Mouse (Mus musculus) MEL (cell line): Measurements from ENCODE around the gene Micall1. TPM values are rescaled to one million over a fixed set of nuclear protein-coding genes. Genes with fewer than 3 reads are reported as not detected.

Experiments used
- DNase-seq: peaks from one replicate; pipeline ENCODE4 v3.0.0; 2011; ENCODE audit warnings: low read depth, low spot score
- H3K27ac ChIP-seq: 2 replicates; pipeline ENCODE4 v1.5.1; 2012; ENCODE audit warnings: low read depth, mild to moderate bottlenecking, control low read depth, low read length, moderate library complexity; ENCODE audit not compliant: control insufficient read depth
- H3K27me3 ChIP-seq, 2 experiments: fragments of 150-350 bp in 1 of 2; sonication (generic) in 1 of 2; 2 replicates each; pipeline ENCODE4 v1.6.1; 2012; ENCODE audit warnings: low read length in 2 of 2, mild to moderate bottlenecking in 2 of 2, improper control_type of control experiment in 1 of 2, moderate library complexity in 1 of 2; ENCODE audit not compliant: insufficient read depth in 2 of 2, control insufficient read depth in 1 of 2
- H3K36me3 ChIP-seq, 2 experiments: 2 replicates each; pipeline ENCODE4 v1.6.1; 2012 to 2014; ENCODE audit warnings: low read length in 2 of 2, improper control_type of control experiment in 1 of 2, inconsistent platforms in 1 of 2, mild to moderate bottlenecking in 1 of 2; ENCODE audit not compliant: insufficient read depth in 2 of 2, control insufficient read depth in 1 of 2
- H3K4me1 ChIP-seq, 2 experiments: fragments of 150-350 bp in 1 of 2; sonication (generic) in 1 of 2; 2 replicates each; pipeline ENCODE4 v1.6.1; 2012; ENCODE audit warnings: low read length in 2 of 2, improper control_type of control experiment in 1 of 2, mild to moderate bottlenecking in 1 of 2; ENCODE audit not compliant: insufficient read depth in 2 of 2, control insufficient read depth in 1 of 2
- H3K4me3 ChIP-seq, 2 experiments: fragments of 150-350 bp in 1 of 2; sonication (generic) in 1 of 2; 2 replicates each; pipeline ENCODE4 v1.5.1; 2012; ENCODE audit warnings: low read depth in 2 of 2, low read length in 2 of 2, mild to moderate bottlenecking in 2 of 2, moderate library complexity in 2 of 2, control low read depth in 1 of 2, improper control_type of control experiment in 1 of 2; ENCODE audit not compliant: control insufficient read depth in 1 of 2, insufficient read depth in 1 of 2
- H3K79me2 ChIP-seq: 2 replicates; pipeline ENCODE4 v1.6.1; 2012; ENCODE audit warnings: mild to moderate bottlenecking, low read length, moderate library complexity; ENCODE audit not compliant: control insufficient read depth, poor library complexity, insufficient read depth
- H3K9ac ChIP-seq: 2 replicates; pipeline ENCODE4 v1.6.1; 2012; ENCODE audit warnings: low read depth, mild to moderate bottlenecking, control low read depth, low read length, moderate library complexity; ENCODE audit not compliant: control insufficient read depth, poor library complexity, severe bottlenecking
- H3K9me3 ChIP-seq: fragments of 150-350 bp; sonication (generic); replicated peaks from 2 replicates; pipeline ENCODE4 v1.6.1; 2012; ENCODE audit warnings: mild to moderate bottlenecking, low read length, improper control_type of control experiment, moderate library complexity; ENCODE audit not compliant: insufficient read depth
- BHLHE40 ChIP-seq: IDR thresholded peaks from 2 replicates; pipeline ENCODE4 v1.6.1; 2012; ENCODE audit warnings: low read depth, mild to moderate bottlenecking, inconsistent platforms, low read length, improper control_type of control experiment, borderline replicate concordance
- CHD1 ChIP-seq: IDR thresholded peaks from 2 replicates; pipeline ENCODE4 v1.6.1; 2012; ENCODE audit warnings: low read depth, mild to moderate bottlenecking, inconsistent platforms, low read length, improper control_type of control experiment
- CTCF ChIP-seq, 3 experiments: IDR thresholded peaks in 2 of 3; conservative IDR thresholded peaks in 1 of 3; 2 replicates each; pipeline ENCODE4 v1.5.1; 2011 to 2012; ENCODE audit warnings: low read length in 3 of 3, low read depth in 2 of 3, mild to moderate bottlenecking in 2 of 3, improper control_type of control experiment in 1 of 3, inconsistent platforms in 1 of 3, mixed read lengths in 1 of 3, moderate library complexity in 1 of 3; ENCODE audit not compliant: control insufficient read depth in 1 of 3, insufficient read depth in 1 of 3, poor library complexity in 1 of 3, severe bottlenecking in 1 of 3
- E2F4 ChIP-seq: IDR thresholded peaks from 2 replicates; pipeline ENCODE4 v1.6.1; 2011; ENCODE audit warnings: low read depth, low read length, improper control_type of control experiment, borderline replicate concordance
- ELF1 ChIP-seq: IDR thresholded peaks from 2 replicates; pipeline ENCODE4 v1.6.1; 2014; ENCODE audit warnings: low read depth, mild to moderate bottlenecking, inconsistent platforms, low read length, improper control_type of control experiment, moderate library complexity
- EP300 ChIP-seq, 2 experiments: IDR thresholded peaks; 2 replicates each; pipeline ENCODE4 v1.6.1; 2011; ENCODE audit warnings: improper control_type of control experiment in 2 of 2, low read length in 2 of 2, low read depth in 1 of 2, mild to moderate bottlenecking in 1 of 2
- ETS1 ChIP-seq: IDR thresholded peaks from 2 replicates; pipeline ENCODE4 v1.6.1; 2012; ENCODE audit warnings: low read depth, mild to moderate bottlenecking, inconsistent platforms, low read length, improper control_type of control experiment, moderate library complexity
- GATA1 ChIP-seq: IDR thresholded peaks from 2 replicates; pipeline ENCODE4 v1.6.1; 2011; ENCODE audit warnings: low read depth, low read length, improper control_type of control experiment
- HCFC1 ChIP-seq: IDR thresholded peaks from 2 replicates; pipeline ENCODE4 v1.6.1; 2012; ENCODE audit warnings: low read depth, mild to moderate bottlenecking, inconsistent platforms, low read length, improper control_type of control experiment, moderate library complexity
- JUND ChIP-seq: IDR thresholded peaks from 2 replicates; pipeline ENCODE4 v1.6.1; 2011; ENCODE audit warnings: low read depth, mild to moderate bottlenecking, improper control_type of control experiment, low read length
- MAFK ChIP-seq: IDR thresholded peaks from 2 replicates; pipeline ENCODE4 v1.6.1; 2011; ENCODE audit warnings: low read depth, mild to moderate bottlenecking, low read length, improper control_type of control experiment, borderline replicate concordance
- MAX ChIP-seq: IDR thresholded peaks from 2 replicates; pipeline ENCODE4 v1.6.1; 2011; ENCODE audit warnings: low read length, improper control_type of control experiment
- MEF2A ChIP-seq: IDR thresholded peaks from 2 replicates; pipeline ENCODE4 v1.6.1; 2014; ENCODE audit warnings: low read depth, mild to moderate bottlenecking, inconsistent platforms, low read length, improper control_type of control experiment; ENCODE audit not compliant: poor library complexity, insufficient replicate concordance, severe bottlenecking; ENCODE audit errors: extremely low read depth
- MXI1 ChIP-seq: IDR thresholded peaks from 2 replicates; pipeline ENCODE4 v1.6.1; 2011; ENCODE audit warnings: mild to moderate bottlenecking, low read depth, low read length, improper control_type of control experiment
- MYC ChIP-seq: IDR thresholded peaks from 2 replicates; pipeline ENCODE4 v1.6.1; 2011; ENCODE audit warnings: low read depth, mild to moderate bottlenecking, low read length, improper control_type of control experiment, moderate library complexity
- NELFE ChIP-seq: IDR thresholded peaks from 2 replicates; pipeline ENCODE4 v1.6.1; 2011; ENCODE audit warnings: low read depth, low read length, improper control_type of control experiment
- NRF1 ChIP-seq: IDR thresholded peaks from 2 replicates; pipeline ENCODE4 v1.6.1; 2014; ENCODE audit warnings: low read depth, mild to moderate bottlenecking, inconsistent platforms, low read length, improper control_type of control experiment, moderate library complexity; ENCODE audit not compliant: poor library complexity, insufficient read depth, severe bottlenecking
- RCOR1 ChIP-seq: IDR thresholded peaks from 2 replicates; pipeline ENCODE4 v1.6.1; 2012; ENCODE audit warnings: low read depth, mild to moderate bottlenecking, inconsistent platforms, low read length, improper control_type of control experiment
- SIN3A ChIP-seq: IDR thresholded peaks from 2 replicates; pipeline ENCODE4 v1.6.1; 2012; ENCODE audit warnings: low read length, improper control_type of control experiment, inconsistent platforms
- TBP ChIP-seq: IDR thresholded peaks from 2 replicates; pipeline ENCODE4 v1.8.0; 2011; ENCODE audit warnings: low read depth, low read length, improper control_type of control experiment
- UBTF ChIP-seq: IDR thresholded peaks from 2 replicates; pipeline ENCODE4 v1.6.1; 2012; ENCODE audit warnings: low read depth, mild to moderate bottlenecking, inconsistent platforms, low read length, improper control_type of control experiment, moderate library complexity, borderline replicate concordance; ENCODE audit not compliant: insufficient read depth
- USF1 ChIP-seq: IDR thresholded peaks from 2 replicates; pipeline ENCODE4 v1.6.1; 2014; ENCODE audit warnings: low read depth, mild to moderate bottlenecking, inconsistent platforms, low read length, improper control_type of control experiment, moderate library complexity
- USF2 ChIP-seq, 2 experiments: IDR thresholded peaks; 2 replicates each; pipeline ENCODE4 v1.6.1; 2011 to 2012; ENCODE audit warnings: improper control_type of control experiment in 2 of 2, low read length in 2 of 2, borderline replicate concordance in 1 of 2, inconsistent platforms in 1 of 2, low read depth in 1 of 2, mild to moderate bottlenecking in 1 of 2; ENCODE audit not compliant: insufficient read depth in 1 of 2
- ZKSCAN1 ChIP-seq: IDR thresholded peaks from 2 replicates; pipeline ENCODE4 v1.6.1; 2012; ENCODE audit warnings: low read depth, mild to moderate bottlenecking, inconsistent platforms, low read length, improper control_type of control experiment, moderate library complexity
- ZMIZ1 ChIP-seq: IDR thresholded peaks from 2 replicates; pipeline ENCODE4 v1.6.1; 2012; ENCODE audit warnings: low read depth, mild to moderate bottlenecking, inconsistent platforms, low read length, improper control_type of control experiment, moderate library complexity
- ZNF384 ChIP-seq: IDR thresholded peaks from 2 replicates; pipeline ENCODE4 v1.6.1; 2012; ENCODE audit warnings: low read depth, mild to moderate bottlenecking, inconsistent platforms, low read length, improper control_type of control experiment
- polyA plus RNA-seq, 2 experiments: library from polyadenylated mRNA; stranded (reverse) in 1 of 2; unstranded in 1 of 2; fragments of >175 nt in 1 of 2; fragments of >200 nt in 1 of 2; gene quantifications; 2 replicates each; pipeline versions ENCODE4 v1.2.1 to v1.2.4; 2012; ENCODE audit warnings: low replicate concordance in 2 of 2, low read depth in 1 of 2; ENCODE audit not compliant: insufficient read length in 2 of 2, insufficient read depth in 1 of 2, missing spikeins in 1 of 2
- total RNA-seq: library from RNA; depleted of rRNA; stranded (reverse); fragments of 300-350 nt; gene quantifications from 2 replicates; pipeline ENCODE4 v1.2.3, GENCODE M21; 2012

Gene Micall1
- total and polyA plus RNA-seq, 3 experiments, result 4.8 to 13.5 TPM; not detected in 1

GRCm38 (mm10) chr15:79109321-79109934 lies 730 bp downstream of the Micall1 start:
- Histone ChIP-seq H3K36me3 (peaks cover 0 to 6% of the 10 kb centered on the region in 2 experiments; a peak in 2 of 4 replicates), H3K79me2 (no peaks in the 10 kb centered on the region; the same call in 1 of the 2 replicates), H3K27me3 (no peaks in the 10 kb centered on the region), H3K4me3 (peak overlapping the region; percentile 76 to 80), H3K27ac (peak overlapping the region; percentile 48), H3K4me1 (peaks cover 3 to 8% of the 10 kb centered on the region in 2 experiments; a peak in 3 of 4 replicates), H3K9me3 (no peaks in the 10 kb centered on the region), H3K9ac (peak overlapping the region; percentile 91)
- TF ChIP-seq MAX (no peak), UBTF (no peak), MYC (no peak), ELF1 (0 out of 2 replicates have a peak, but pooled peaks have one; percentile 20), TBP (no peak), ZKSCAN1 (no peak), NELFE (peak; percentile 16; the same call in 1 of the 2 replicates), SIN3A (peak; percentile 63; the same call in 1 of the 2 replicates), MXI1 (peak; percentile 85), HCFC1 (no peak), GATA1 (no peak), BHLHE40 (peak; percentile 16; the same call in 1 of the 2 replicates), EP300 (IDR thresholded peaks at IDR 0.05; ENCODE audit: low read depth in 1 of 2, low read length in 2 of 2) (0 out of 4 replicates have a peak, but pooled peaks of 1 of the 2 experiments have one; percentile 14), MEF2A (no peak), E2F4 (no peak)
- peak; percentile 78 for DNase-seq

DNA sequence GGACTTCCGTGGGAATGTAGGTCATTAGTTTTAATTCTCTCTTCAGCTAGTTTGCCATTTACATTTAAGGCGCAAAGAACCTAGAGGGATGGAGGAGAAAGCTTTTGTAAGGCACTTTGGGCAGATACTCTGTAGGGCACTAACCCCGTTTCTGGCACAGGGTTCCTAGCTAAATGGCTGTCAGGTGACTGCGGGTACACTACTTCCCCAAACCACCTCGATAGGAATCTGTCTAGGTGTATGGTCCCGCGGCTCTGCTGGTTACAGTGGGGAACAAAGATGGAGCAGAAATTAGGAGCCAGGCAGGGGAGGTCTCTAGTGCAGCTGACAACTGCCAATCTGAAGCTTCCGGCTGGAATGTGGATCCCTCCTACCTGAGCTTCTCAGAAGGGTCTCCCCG lies 1.3 kb downstream of the Micall1 start:
- H3K36me3 ChIP-seq, result peaks cover 0 to 6% of the 10 kb centered on the region in 2 experiments; a peak in 2 of 4 replicates
- H3K79me2 ChIP-seq, result no peaks in the 10 kb centered on the region; the same call in 1 of the 2 replicates
- H3K9ac ChIP-seq, result peak overlapping the region; percentile 91
- DNase-seq, result peak; percentile 62
- H3K4me3 ChIP-seq, result peak overlapping the region; percentile 76 to 80
- H3K9me3 ChIP-seq, result no peaks in the 10 kb centered on the region
- peak overlapping the region; percentile 48 for H3K27ac ChIP-seq
- H3K4me1 ChIP-seq, result peaks cover 3 to 8% of the 10 kb centered on the region in 2 experiments; a peak in 3 of 4 replicates
- H3K27me3 ChIP-seq, result no peaks in the 10 kb centered on the region
- TF ChIP-seq TBP, result 0 out of 2 replicates have a peak, but pooled peaks have one; percentile 34
- no peak for TF ChIP-seq MXI1
- TF ChIP-seq MAX, result no peak
- TF ChIP-seq MEF2A, result no peak
- TF ChIP-seq ZMIZ1, result no peak
- no peak for TF ChIP-seq USF2 (IDR thresholded peaks at IDR 0.05; ENCODE audit: borderline replicate concordance in 1 of 2, insufficient read depth in 1 of 2, low read depth in 1 of 2, low read length in 2 of 2)
- TF ChIP-seq JUND, result no peak
- no peak for TF ChIP-seq MAFK
- TF ChIP-seq RCOR1, result no peak
- TF ChIP-seq CTCF (IDR thresholded peaks at IDR 0.05 in 2 of 3, conservative IDR thresholded peaks at IDR 0.05 in 1 of 3; ENCODE audit: control insufficient read depth in 1 of 3, insufficient read depth in 1 of 3, low read depth in 2 of 3, low read length in 3 of 3, poor library complexity in 1 of 3, severe bottlenecking in 1 of 3), result no peak
- peak; percentile 73; the same call in 1 of the 2 replicates for TF ChIP-seq BHLHE40
- TF ChIP-seq CHD1, result no peak
- peak; percentile 27; the same call in 1 of the 2 replicates for TF ChIP-seq ETS1
- no peak; a peak in 1 of 4 replicates for TF ChIP-seq EP300 (IDR thresholded peaks at IDR 0.05; ENCODE audit: low read depth in 1 of 2, low read length in 2 of 2)
- TF ChIP-seq ZNF384, result no peak
- no peak for TF ChIP-seq NRF1
- peak; percentile 76; the same call in 1 of the 2 replicates for TF ChIP-seq USF1
- no peak for TF ChIP-seq ELF1
- no peak for TF ChIP-seq SIN3A
- TF ChIP-seq E2F4, result no peak
- TF ChIP-seq, all 39 proteins: peak for 4
